20 mouse cellular contexts compared by ENCODE assay signal in the genomic region with DNA sequence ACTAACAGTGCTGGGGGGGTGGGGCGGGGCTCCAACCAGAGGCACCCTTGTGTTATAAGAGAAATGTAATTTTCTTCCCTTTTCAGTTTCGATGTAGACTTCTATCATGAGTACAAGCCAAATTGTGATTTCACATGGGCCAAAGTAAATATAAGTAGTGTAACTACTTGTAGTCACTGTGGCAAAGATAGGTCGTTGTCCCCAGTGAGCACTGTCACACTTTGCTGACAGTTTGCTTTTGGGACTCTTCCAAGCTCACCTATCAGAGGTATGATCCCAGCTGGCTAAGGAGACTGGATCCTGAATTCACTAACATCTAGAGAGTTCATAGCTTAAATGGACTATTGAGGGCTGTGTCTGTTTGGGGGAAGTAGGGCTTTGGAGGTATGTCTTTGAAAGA. TPM values are rescaled to one million over a fixed set of nuclear protein-coding genes. Genes with fewer than 3 reads are reported as not detected.
DNase-seq lines count a peak whose midpoint lies in the region; ATAC-seq and TF ChIP-seq lines count a peak whose summit lies in the region.
"Had no signal": no experiment of that assay in that cellular context is flagged by ENCODE, and none has a peak within 500 bp of the region (broad histone marks: within the 10 kb centered on the region; RNA-seq: fewer than 3 reads in every experiment).

No protein-coding gene starts in this region.

- TF ChIP-seq CTCF in hindbrain, postnatal 0 days (IDR thresholded peaks at IDR 0.05; ENCODE audit: low read depth), result no peak

- 0 out of 2 replicates have a peak overlapping the region, but pooled peaks have one; percentile 24 for H3K9ac ChIP-seq in hindbrain, embryonic 14.5 days
- no peak overlapping the region for H3K9ac ChIP-seq in hindbrain, postnatal 0 days (replicated peaks; ENCODE audit: low read length)
- H3K9ac ChIP-seq in neural tube, embryonic 13.5 days, result peak overlapping the region; percentile 50; the same call in 1 of the 2 replicates
- H3K9ac ChIP-seq in neural tube, embryonic 15.5 days (replicated peaks), result no peak overlapping the region
- H3K9ac ChIP-seq in limb, embryonic 12.5 days (replicated peaks), result no peak overlapping the region
- H3K9ac ChIP-seq: embryonic facial prominence, embryonic 12.5 days; liver, postnatal 0 days; neural tube, embryonic 12.5 days had no signal

- DNase-seq in hindbrain, embryonic 14.5 days (ENCODE audit: low spot score), result no peak
- DNase-seq in hindbrain, postnatal 0 days (ENCODE audit: low spot score), result no peak
- no peak for DNase-seq in testis, postnatal 10 days (ENCODE audit: low spot score)
- no peak for DNase-seq in spleen, adult 12 weeks (ENCODE audit: low spot score)
- DNase-seq: cerebellum, adult 9-11 months; heart, adult 11 months; heart, postnatal 4 days; layer of hippocampus, adult 9-11 months; liver, postnatal 0 days; lung, postnatal 10 days had no signal

- 90% methylated on average over 3 of the region's 3 CpGs for WGBS in hindbrain, embryonic 14.5 days
- WGBS in hindbrain, postnatal 0 days, result 83% methylated on average over 3 of the region's 3 CpGs
- 90% methylated on average over 3 of the region's 3 CpGs for WGBS in neural tube, embryonic 13.5 days
- WGBS in neural tube, embryonic 15.5 days, result 89% methylated on average over 3 of the region's 3 CpGs
- WGBS in limb, embryonic 12.5 days, result 80% methylated on average over 3 of the region's 3 CpGs

- no peaks in the 10 kb centered on the region for H3K27me3 ChIP-seq in hindbrain, embryonic 14.5 days (ENCODE audit: control insufficient read depth, insufficient read depth, low read length)
- no peaks in the 10 kb centered on the region for H3K27me3 ChIP-seq in hindbrain, postnatal 0 days (ENCODE audit: insufficient read depth, low read length)
- no peaks in the 10 kb centered on the region for H3K27me3 ChIP-seq in neural tube, embryonic 13.5 days
- H3K27me3 ChIP-seq in neural tube, embryonic 15.5 days (replicated peaks), result no peaks in the 10 kb centered on the region
- no peaks in the 10 kb centered on the region for H3K27me3 ChIP-seq in limb, embryonic 12.5 days
- H3K27me3 ChIP-seq: embryonic facial prominence, embryonic 12.5 days; megakaryocyte, embryonic 14.5 days; neural tube, embryonic 12.5 days had no signal

- no peak for ATAC-seq in hindbrain, embryonic 14.5 days (ENCODE audit: low FRiP score)
- no peak for ATAC-seq in hindbrain, postnatal 0 days
- no peak for ATAC-seq in neural tube, embryonic 13.5 days (ENCODE audit: low read depth)
- no peak for ATAC-seq in neural tube, embryonic 15.5 days (ENCODE audit: low FRiP score)
- no peak for ATAC-seq in limb, embryonic 12.5 days (ENCODE audit: insufficient number of reproducible peaks, insufficient read depth, low FRiP score, low TSS enrichment, low read depth)
- ATAC-seq: intestine, embryonic 16.5 days; liver, postnatal 0 days had no signal

- H3K4me3 ChIP-seq in hindbrain, embryonic 14.5 days (replicated peaks; ENCODE audit: low read length), result no peak overlapping the region
- no peak overlapping the region for H3K4me3 ChIP-seq in hindbrain, postnatal 0 days (ENCODE audit: low read length)
- H3K4me3 ChIP-seq in neural tube, embryonic 13.5 days, result no peak overlapping the region
- H3K4me3 ChIP-seq in neural tube, embryonic 15.5 days (replicated peaks), result no peak overlapping the region
- H3K4me3 ChIP-seq in limb, embryonic 12.5 days (replicated peaks), result no peak overlapping the region
- H3K4me3 ChIP-seq: embryonic facial prominence, embryonic 12.5 days; erythroblast, embryonic 14.5 days; left cerebral cortex, adult 2 months; neural tube, embryonic 12.5 days had no signal

- no peak overlapping the region; the same call in 1 of the 2 replicates for H3K27ac ChIP-seq in hindbrain, embryonic 14.5 days
- H3K27ac ChIP-seq in hindbrain, postnatal 0 days, result no peak overlapping the region
- 0 out of 2 replicates have a peak overlapping the region, but pooled peaks have one; percentile 64 for H3K27ac ChIP-seq in neural tube, embryonic 13.5 days (replicated peaks)
- no peak overlapping the region for H3K27ac ChIP-seq in neural tube, embryonic 15.5 days (replicated peaks)
- H3K27ac ChIP-seq in limb, embryonic 12.5 days, result peak overlapping the region; percentile 85; the same call in 1 of the 2 replicates
- H3K27ac ChIP-seq: embryonic facial prominence, embryonic 12.5 days; left cerebral cortex, adult 2 months; neural tube, embryonic 12.5 days; stomach, postnatal 0 days had no signal

- H3K4me2 ChIP-seq in hindbrain, embryonic 14.5 days (replicated peaks), result no peak overlapping the region
- H3K4me2 ChIP-seq in hindbrain, postnatal 0 days (ENCODE audit: low read depth, low read length), result no peak overlapping the region
- no peak overlapping the region for H3K4me2 ChIP-seq in neural tube, embryonic 13.5 days
- H3K4me2 ChIP-seq in neural tube, embryonic 15.5 days, result no peak overlapping the region
- H3K4me2 ChIP-seq in limb, embryonic 12.5 days, result no peak overlapping the region
- H3K4me2 ChIP-seq: embryonic facial prominence, embryonic 12.5 days; neural tube, embryonic 12.5 days had no signal

- H3K4me1 ChIP-seq in hindbrain, embryonic 14.5 days (replicated peaks; ENCODE audit: control insufficient read depth, insufficient read depth, low read length), result peaks cover 40% of the 10 kb centered on the region
- H3K4me1 ChIP-seq in hindbrain, postnatal 0 days (ENCODE audit: insufficient read depth, low read length), result peaks cover 21% of the 10 kb centered on the region
- H3K4me1 ChIP-seq in neural tube, embryonic 13.5 days (replicated peaks), result peaks cover 55% of the 10 kb centered on the region
- peaks cover 25% of the 10 kb centered on the region for H3K4me1 ChIP-seq in neural tube, embryonic 15.5 days
- peaks cover 41% of the 10 kb centered on the region for H3K4me1 ChIP-seq in limb, embryonic 12.5 days (replicated peaks)

- no peaks in the 10 kb centered on the region for H3K36me3 ChIP-seq in hindbrain, embryonic 14.5 days (replicated peaks; ENCODE audit: control insufficient read depth, insufficient read depth)
- H3K36me3 ChIP-seq in hindbrain, postnatal 0 days (ENCODE audit: insufficient read depth, low read length), result no peaks in the 10 kb centered on the region
- H3K36me3 ChIP-seq in neural tube, embryonic 13.5 days, result no peaks in the 10 kb centered on the region
- H3K36me3 ChIP-seq in neural tube, embryonic 15.5 days, result no peaks in the 10 kb centered on the region
- H3K36me3 ChIP-seq in limb, embryonic 12.5 days, result no peaks in the 10 kb centered on the region
- H3K36me3 ChIP-seq: embryonic facial prominence, embryonic 12.5 days; neural tube, embryonic 12.5 days had no signal

- no peaks in the 10 kb centered on the region for H3K9me3 ChIP-seq in hindbrain, embryonic 14.5 days (ENCODE audit: control insufficient read depth, low read length)
- H3K9me3 ChIP-seq in hindbrain, postnatal 0 days (ENCODE audit: low read length), result no peaks in the 10 kb centered on the region
- 0 out of 2 replicates have a peak, but pooled peaks cover 4% of the 10 kb centered on the region for H3K9me3 ChIP-seq in neural tube, embryonic 13.5 days
- H3K9me3 ChIP-seq in neural tube, embryonic 15.5 days (replicated peaks), result no peaks in the 10 kb centered on the region
- H3K9me3 ChIP-seq in limb, embryonic 12.5 days, result peaks cover 5% of the 10 kb centered on the region
- H3K9me3 ChIP-seq: embryonic facial prominence, embryonic 12.5 days; neural tube, embryonic 12.5 days had no signal

RNA-seq across cellular contexts. Expression of gene Eipr1, which starts 49.3 kb away (rescaled TPM):
- polyA plus RNA-seq in hindbrain, embryonic 14.5 days (2014; fragmentation: Nextera tagmentation; extraction: Ambion mirVana), result 68.2 and 75.3 TPM in 2 replicates
- total RNA-seq in hindbrain, postnatal 0 days (2014; rRNA removed), result 65.8 and 78.0 TPM in 2 replicates
- polyA plus RNA-seq in hindbrain, postnatal 0 days (2015; fragmentation: Nextera tagmentation; extraction: Ambion mirVana), result 54.9 and 58.4 TPM in 2 replicates
- 59.9 and 69.6 TPM in 2 replicates for polyA plus RNA-seq in neural tube, embryonic 13.5 days (2015; fragmentation: Nextera tagmentation; extraction: Ambion mirVana)
- 59.8 and 70.8 TPM in 2 replicates for polyA plus RNA-seq in neural tube, embryonic 15.5 days (2015; fragmentation: Nextera tagmentation; extraction: Ambion mirVana)
- polyA plus RNA-seq in limb, embryonic 12.5 days (2016; fragmentation: Nextera tagmentation; extraction: Ambion mirVana), result 33.7 and 35.5 TPM in 2 replicates

RNA-seq across cellular contexts. Expression of gene Trappc12, which starts 50.6 kb away (rescaled TPM):
- 39.1 and 41.3 TPM in 2 replicates for polyA plus RNA-seq in hindbrain, embryonic 14.5 days (2014; fragmentation: Nextera tagmentation; extraction: Ambion mirVana)
- 54.5 and 66.3 TPM in 2 replicates for total RNA-seq in hindbrain, postnatal 0 days (2014; rRNA removed)
- 34.1 and 34.5 TPM in 2 replicates for polyA plus RNA-seq in hindbrain, postnatal 0 days (2015; fragmentation: Nextera tagmentation; extraction: Ambion mirVana)
- 36.5 and 40.5 TPM in 2 replicates for polyA plus RNA-seq in neural tube, embryonic 13.5 days (2015; fragmentation: Nextera tagmentation; extraction: Ambion mirVana)
- polyA plus RNA-seq in neural tube, embryonic 15.5 days (2015; fragmentation: Nextera tagmentation; extraction: Ambion mirVana), result 39.7 and 41.8 TPM in 2 replicates
- polyA plus RNA-seq in limb, embryonic 12.5 days (2016; fragmentation: Nextera tagmentation; extraction: Ambion mirVana), result 42.1 and 43.0 TPM in 2 replicates

Comparison
In these comparisons a context has a peak if more than half of its experiments do, and no peak if none do; other contexts are left out.
1. H3K27ac ChIP-seq: peak in neural tube, embryonic 13.5 days (single experiment) and limb, embryonic 12.5 days (single experiment); none in hindbrain, embryonic 14.5 days (single experiment), hindbrain, postnatal 0 days (single experiment) and neural tube, embryonic 15.5 days (single experiment).
2. H3K9ac ChIP-seq: peak in hindbrain, embryonic 14.5 days (single experiment) and neural tube, embryonic 13.5 days (single experiment); none in hindbrain, postnatal 0 days (single experiment), neural tube, embryonic 15.5 days (single experiment) and limb, embryonic 12.5 days (single experiment).